Mouse (Mus musculus): ENCODE data around the gene Mis18a. TPM values are rescaled to one million over a fixed set of nuclear protein-coding genes. Genes with fewer than 3 reads are reported as not detected.

Mis18a gene
- polyA plus RNA-seq, 1 experiment from 2014 or later = 27.2 TPM

DNA sequence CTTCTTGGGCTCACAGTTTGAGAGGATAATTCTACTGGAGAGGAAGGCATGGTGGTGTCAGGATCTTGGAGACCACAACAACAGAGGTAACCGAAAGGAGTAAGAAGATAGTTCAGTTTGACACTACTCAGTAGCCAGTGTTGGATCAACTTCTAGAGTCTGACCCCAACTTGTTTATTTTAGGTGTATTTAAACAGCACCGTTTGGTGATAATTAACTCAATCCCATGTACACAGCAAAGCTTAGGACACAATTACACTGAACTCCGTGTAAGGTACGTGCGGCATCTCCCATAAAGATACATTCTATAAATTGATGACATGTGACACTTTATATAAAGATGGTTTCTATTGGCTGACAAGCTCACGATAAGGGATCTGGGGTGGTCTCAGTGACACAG, 52.6 kb downstream of the Mis18a start:
- H3K4me3 ChIP-seq (ENCODE audit: low read depth, low read length) = no peak overlapping the region
- TF ChIP-seq EP300 (optimal IDR thresholded peaks at IDR 0.05) (no peak), CTCF (IDR thresholded peaks at IDR 0.05; ENCODE audit: low read depth) (no peak)
- no peaks in the 10 kb centered on the region for H3K27me3 ChIP-seq (ENCODE audit: control insufficient read depth, insufficient read depth, low read length)
- H3K36me3 ChIP-seq (ENCODE audit: control insufficient read depth, insufficient read depth, low read length) = no peaks in the 10 kb centered on the region
- H3K27ac ChIP-seq (replicated peaks) = no peak overlapping the region
- H3K4me1 ChIP-seq (replicated peaks; ENCODE audit: control insufficient read depth, insufficient read depth) = no peaks in the 10 kb centered on the region
- H3K9ac ChIP-seq (ENCODE audit: low read length) = no peak overlapping the region
- DNase-seq (ENCODE audit: low spot score) (no peak), ATAC-seq (ENCODE audit: low FRiP score, low TSS enrichment) (no peak)
- H3K4me2 ChIP-seq (replicated peaks; ENCODE audit: low read depth) = no peak overlapping the region
- 82% methylated on average over 6 of the region's 6 CpGs for WGBS
- H3K9me3 ChIP-seq (ENCODE audit: control insufficient read depth, low read length) = no peaks in the 10 kb centered on the region

DNA sequence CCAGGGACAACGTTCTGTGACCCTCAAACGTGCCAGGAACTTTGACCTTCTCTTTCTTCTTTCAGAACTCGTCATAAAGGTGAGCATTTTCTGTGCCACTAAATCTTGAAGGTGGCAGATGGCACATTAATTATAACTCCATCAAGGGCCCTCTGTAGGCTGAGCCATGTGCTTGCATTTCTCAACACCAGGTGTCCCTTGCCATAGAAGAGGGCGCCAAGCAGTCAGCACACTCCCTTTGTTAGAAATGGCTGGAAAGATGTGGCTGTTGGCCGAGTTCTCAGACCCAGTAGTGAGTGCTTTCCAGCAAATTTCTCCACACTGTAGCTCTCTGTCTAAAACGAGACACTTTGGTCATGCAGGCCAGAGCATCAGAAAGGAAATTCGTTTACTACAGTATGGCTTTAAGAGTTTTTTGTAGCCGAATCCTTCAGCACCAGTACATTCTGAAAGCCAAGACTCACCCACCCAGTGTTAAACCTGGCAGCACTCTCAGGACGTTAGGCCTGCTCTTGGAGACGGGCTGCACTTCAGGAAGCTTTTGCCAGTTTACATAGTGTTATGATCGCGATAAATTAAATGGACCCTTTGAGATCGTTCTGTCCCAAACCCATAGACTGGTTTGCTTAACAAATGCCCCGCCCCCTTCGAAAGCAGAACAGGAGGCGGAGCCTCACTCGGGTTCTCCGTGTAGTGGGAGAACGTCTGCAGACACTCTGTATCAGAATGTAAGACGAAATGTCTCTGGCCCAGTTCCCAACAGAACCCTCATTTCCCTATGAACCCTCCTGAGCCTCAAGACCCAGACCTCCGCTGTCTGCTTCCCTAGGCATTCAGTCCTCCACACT, 53.5 kb downstream of the Mis18a start:
- no peak for TF ChIP-seq CTCF (IDR thresholded peaks at IDR 0.05; ENCODE audit: low read depth)
- TF ChIP-seq EP300 (optimal IDR thresholded peaks at IDR 0.05) = no peak
- Histone ChIP-seq H3K9ac (ENCODE audit: low read length) (no peak overlapping the region), H3K4me3 (ENCODE audit: low read depth, low read length) (no peak overlapping the region), H3K4me2 (replicated peaks; ENCODE audit: low read depth) (no peak overlapping the region), H3K9me3 (ENCODE audit: control insufficient read depth, low read length) (no peaks in the 10 kb centered on the region), H3K27ac (replicated peaks) (no peak overlapping the region), H3K27me3 (ENCODE audit: control insufficient read depth, insufficient read depth, low read length) (no peaks in the 10 kb centered on the region), H3K4me1 (replicated peaks; ENCODE audit: control insufficient read depth, insufficient read depth) (no peaks in the 10 kb centered on the region), H3K36me3 (ENCODE audit: control insufficient read depth, insufficient read depth, low read length) (no peaks in the 10 kb centered on the region)
- 72% methylated on average over 21 of the region's 21 CpGs for WGBS
- no peak for ATAC-seq (ENCODE audit: low FRiP score, low TSS enrichment)
- DNase-seq (ENCODE audit: low spot score) = no peak

Other genes with a start within 250 kb of the Mis18a start
- gene Mrap, start 10.8 kb upstream of the Mis18a start, polyA plus RNA-seq (2015; fragmentation: Nextera tagmentation; extraction: Ambion mirVana) = 0.16 TPM in 1 of 2 replicates, not detected in the other
- 2.7 TPM in 2 replicates for gene Urb1, start 83.0 kb upstream of the Mis18a start, polyA plus RNA-seq (2015; fragmentation: Nextera tagmentation; extraction: Ambion mirVana)
- 3.0 and 3.6 TPM in 2 replicates for gene Eva1c, start 99.3 kb upstream of the Mis18a start, polyA plus RNA-seq (2015; fragmentation: Nextera tagmentation; extraction: Ambion mirVana)
- 27.4 and 27.5 TPM in 2 replicates for gene Cfap298, start 207.7 kb upstream of the Mis18a start, polyA plus RNA-seq (2015; fragmentation: Nextera tagmentation; extraction: Ambion mirVana)

Measured in stomach, postnatal 0 days (tissue).